Mouse (Mus musculus) erythroblast, embryonic 14.5 days (primary cell): ENCODE data around the gene Pla2g2c.

ENCODE experiments used
- GATA1 ChIP-seq: IDR thresholded peaks from 2 replicates; pipeline ENCODE4 v1.6.1; 2012; ENCODE audit warnings: low read length, inconsistent platforms, mixed read lengths
- TAL1 ChIP-seq: IDR thresholded peaks from 3 replicates; pipeline ENCODE4 v1.6.1; 2012; ENCODE audit warnings: low read length, inconsistent platforms, mixed read lengths

GRCm38 (mm10) chr4:138775435-138775834, 50.8 kb downstream of the Pla2g2c start, which contains the start of gene Pla2g2d:
- TF ChIP-seq GATA1: no peak
- TF ChIP-seq TAL1: no peak
